Comparison of ENCODE assay signal across 9 mouse cellular contexts in the genomic region with DNA sequence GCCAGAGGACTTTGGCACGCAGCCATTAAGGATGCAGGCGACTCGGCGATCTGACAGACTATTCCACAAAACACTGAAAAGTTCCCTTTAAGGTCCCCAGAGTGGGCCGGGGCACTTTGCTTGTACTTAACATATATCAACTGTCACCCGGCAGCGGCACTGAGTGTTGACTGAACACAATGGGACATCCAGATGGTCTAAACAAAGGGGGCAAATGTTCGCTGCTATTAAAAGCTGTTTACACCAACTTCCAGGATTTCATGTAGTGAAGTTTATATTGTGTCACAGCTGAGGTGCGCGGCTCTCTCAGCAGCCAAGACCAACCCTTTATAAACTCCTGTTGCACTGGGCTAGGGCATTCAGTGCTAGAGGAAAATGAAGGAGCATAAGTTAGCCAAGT.
DNase-seq lines count a peak whose midpoint lies in the region; ATAC-seq and TF ChIP-seq lines count a peak whose summit lies in the region.
"Had no signal": no experiment of that assay in that cellular context is flagged by ENCODE, and none has a peak within 500 bp of the region (broad histone marks: within the 10 kb centered on the region; RNA-seq: fewer than 3 reads in every experiment).

No protein-coding gene starts in this region.

- H3K27ac ChIP-seq in kidney, adult 2 months (ENCODE audit: insufficient read depth, low read depth, low read length), result no peak overlapping the region
- H3K27ac ChIP-seq in hindbrain, embryonic 12.5 days, result 0 out of 2 replicates have a peak overlapping the region, but pooled peaks have one; percentile 19

- peak; percentile 64 for ATAC-seq in hindbrain, embryonic 12.5 days (ENCODE audit: low FRiP score)
- ATAC-seq in cerebellum, adult (ENCODE audit: insufficient number of reproducible peaks, low FRiP score, low TSS enrichment), result no peak

- TF ChIP-seq CTCF in kidney, adult 2 months (conservative IDR thresholded peaks at IDR 0.05; ENCODE audit: insufficient read depth, insufficient read length, low read depth, low read length), result no peak

- DNase-seq in kidney, adult 2 months, result peak; percentile 34
- DNase-seq in kidney, adult 11 months, result no peak
- DNase-seq in lung, adult 18-20 months, result peak; percentile 27 to 52
- DNase-seq in retina, embryonic 14.5 days (ENCODE audit: low spot score), result peak; percentile 57
- no peak for DNase-seq in cerebellum, adult 9-10 months
- DNase-seq in spleen, adult 18-20 months, result no peak

- 34% methylated on average over 10 of the region's 10 CpGs for WGBS in kidney, adult 2 months
- 12% methylated on average over 10 of the region's 10 CpGs for whole genome bisulfite sequencing in hindbrain, embryonic 12.5 days

- no peak for TF ChIP-seq POLR2A in kidney, adult 2 months (IDR thresholded peaks at IDR 0.05; ENCODE audit: low read depth, low read length)

- no peaks in the 10 kb centered on the region for H3K4me1 ChIP-seq in kidney, adult 2 months (ENCODE audit: control insufficient read depth, insufficient read depth, low read length)
- peaks cover 22% of the 10 kb centered on the region for H3K4me1 ChIP-seq in hindbrain, embryonic 12.5 days
- H3K4me1 ChIP-seq: megakaryocyte, embryonic 14.5 days had no signal

- H3K4me3 ChIP-seq in kidney, adult 2 months (ENCODE audit: insufficient read depth, low read depth, low read length), result no peak overlapping the region
- peak overlapping the region; percentile 24 for H3K4me3 ChIP-seq in hindbrain, embryonic 12.5 days
- H3K4me3 ChIP-seq: megakaryocyte, embryonic 14.5 days had no signal

- H3K27me3 ChIP-seq in kidney, adult 2 months (replicated peaks; ENCODE audit: control insufficient read depth, insufficient read depth, low read length), result no peaks in the 10 kb centered on the region
- peaks cover 10% of the 10 kb centered on the region; the same call in 1 of the 2 replicates for H3K27me3 ChIP-seq in hindbrain, embryonic 12.5 days

- no peaks in the 10 kb centered on the region for H3K36me3 ChIP-seq in kidney, adult 2 months (ENCODE audit: control insufficient read depth, insufficient read depth, low read length)
- no peaks in the 10 kb centered on the region for H3K36me3 ChIP-seq in hindbrain, embryonic 12.5 days

- no peak overlapping the region for H3K9ac ChIP-seq in hindbrain, embryonic 12.5 days

- H3K9me3 ChIP-seq in hindbrain, embryonic 12.5 days (replicated peaks), result no peaks in the 10 kb centered on the region
- H3K9me3 ChIP-seq: megakaryocyte, embryonic 14.5 days had no signal

- peak overlapping the region; percentile 55 for H3K4me2 ChIP-seq in hindbrain, embryonic 12.5 days (replicated peaks)

Comparison
In these comparisons a context has a peak if more than half of its experiments do, and no peak if none do; other contexts are left out.
1. DNase-seq: peak in kidney, adult 2 months (single experiment), lung, adult 18-20 months (2 of 2) and retina, embryonic 14.5 days (single experiment); none in kidney, adult 11 months (single experiment), cerebellum, adult 9-10 months (single experiment) and spleen, adult 18-20 months (0 of 2).